Mouse (Mus musculus) limb, embryonic 14.5 days (tissue): ENCODE measurements around the gene Stra8. TPM values are rescaled to one million over a fixed set of nuclear protein-coding genes. Genes with fewer than 3 reads are reported as not detected.

Experiments used
- ATAC-seq: fragments of 200-750 bp; cut with Nextera tagmentation; 2 replicates; pipeline ENCODE4 v1.8.0; 2017; ENCODE audit warnings: low read depth, moderate number of reproducible peaks, moderate TSS enrichment; ENCODE audit not compliant: low FRiP score
- DNase-seq: peaks from one replicate; pipeline ENCODE4 v3.0.0-alpha.2; 2015; ENCODE audit warnings: low spot score
- H3K27ac ChIP-seq: fragments of 300-500 bp; sonication (generic); replicated peaks from 2 replicates; pipeline ENCODE4 v1.5.1; 2014; ENCODE audit warnings: low read depth, mild to moderate bottlenecking, low read length, moderate library complexity, mixed read lengths
- H3K27me3 ChIP-seq: fragments of 300-500 bp; sonication (generic); 2 replicates; pipeline ENCODE4 v1.6.1; 2014; ENCODE audit warnings: low read length, mixed read lengths; ENCODE audit not compliant: control insufficient read depth, insufficient read depth
- H3K36me3 ChIP-seq: fragments of 300-500 bp; sonication (generic); 2 replicates; pipeline ENCODE4 v1.6.1; 2014; ENCODE audit warnings: mild to moderate bottlenecking, low read length, moderate library complexity, mixed read lengths; ENCODE audit not compliant: control insufficient read depth, insufficient read depth
- H3K4me1 ChIP-seq: fragments of 300-500 bp; sonication (generic); 2 replicates; pipeline ENCODE4 v1.6.1; 2014; ENCODE audit warnings: antibody characterized with exemption, low read length, mixed read lengths; ENCODE audit not compliant: control insufficient read depth, insufficient read depth
- H3K4me2 ChIP-seq: fragments of 300-500 bp; sonication (generic); replicated peaks from 2 replicates; pipeline ENCODE4 v1.6.1; 2014; ENCODE audit warnings: low read depth, mild to moderate bottlenecking, low read length, moderate library complexity; ENCODE audit not compliant: severe bottlenecking
- H3K4me3 ChIP-seq: fragments of 300-500 bp; sonication (generic); replicated peaks from 2 replicates; pipeline ENCODE4 v1.5.1; 2014; ENCODE audit warnings: low read length
- H3K9ac ChIP-seq: fragments of 300-500 bp; sonication (generic); 2 replicates; pipeline ENCODE4 v1.6.1; 2014; ENCODE audit warnings: mild to moderate bottlenecking, low read depth, low read length, moderate library complexity; ENCODE audit not compliant: severe bottlenecking
- H3K9me3 ChIP-seq: fragments of 300-500 bp; sonication (generic); 2 replicates; pipeline ENCODE4 v1.6.1; 2016; ENCODE audit warnings: low read length; ENCODE audit not compliant: control insufficient read depth
- POLR2A ChIP-seq: fragments of 200-500 bp; IDR thresholded peaks from 2 replicates; pipeline ENCODE4 v1.8.0; 2012; ENCODE audit warnings: inconsistent platforms, mild to moderate bottlenecking, moderate library complexity, borderline replicate concordance; ENCODE audit not compliant: insufficient read depth, insufficient read length; ENCODE audit errors: extremely low read depth
- WGBS: fragments of 180-500 bp; shearing (Covaris S2); extraction: QIAGEN DNeasy Blood & Tissue Kit; methylation state at CpG from one replicate; pipeline ENCODE4 v1.1.7; 2014; 5-methylcytosine and 5-hydroxymethylcytosine counted together
- polyA plus RNA-seq, 2 experiments: library from polyadenylated mRNA; depleted of rRNA in 1 of 2; stranded (reverse) in 1 of 2; unstranded in 1 of 2; fragments of >200 nt; fragmentation: Nextera tagmentation in 1 of 2; extraction: Ambion mirVana in 1 of 2; gene quantifications; 2 replicates each; pipeline versions ENCODE4 v1.2.1 to v1.2.3; 2012 to 2014

The Stra8 gene
- polyA plus RNA-seq (2012; rRNA removed) = 0.05 TPM in 1 of 2 replicates, not detected in the other
- polyA plus RNA-seq (2014; fragmentation: Nextera tagmentation; extraction: Ambion mirVana) = not detected in 2 replicates

DNA sequence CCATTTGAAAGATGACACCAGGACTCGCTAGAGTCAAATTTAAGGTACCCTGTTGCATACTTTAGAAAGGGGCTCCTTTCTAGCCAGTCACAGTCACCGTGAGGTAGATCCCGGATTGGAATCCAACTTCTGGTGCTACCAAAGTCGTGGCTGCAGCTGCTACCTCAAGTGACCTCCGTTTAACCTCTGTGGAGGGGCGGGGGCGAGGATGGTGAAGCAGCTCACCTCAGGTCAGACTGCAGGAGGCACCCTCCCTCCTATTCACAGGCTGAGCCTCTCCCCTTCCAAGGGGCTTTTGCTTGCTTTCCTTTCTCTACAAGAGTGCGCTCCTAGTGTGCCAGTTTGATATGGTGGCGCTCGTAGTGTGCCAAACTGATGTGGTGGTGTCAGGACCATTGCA is at the start of gene Stra8:
Gene Stra8, plus strand, starts transcription at position 208 of the 400 bp plus-strand sequence.
- Histone ChIP-seq H3K4me2 (no peak within 1 kb of the TSS), H3K4me1 (no peaks in the 10 kb centered on the region), H3K27me3 (no peaks in the 10 kb centered on the region), H3K4me3 (no peak within 1 kb of the TSS), H3K9ac (no peak within 1 kb of the TSS), H3K9me3 (no peaks in the 10 kb centered on the region), H3K27ac (no peak within 1 kb of the TSS), H3K36me3 (no peaks in the 10 kb centered on the region)
- DNase-seq (no peak), ATAC-seq (no peak)
- WGBS = 44% methylated on average over 10 of the region's 10 CpGs
- no peak for TF ChIP-seq POLR2A

DNA sequence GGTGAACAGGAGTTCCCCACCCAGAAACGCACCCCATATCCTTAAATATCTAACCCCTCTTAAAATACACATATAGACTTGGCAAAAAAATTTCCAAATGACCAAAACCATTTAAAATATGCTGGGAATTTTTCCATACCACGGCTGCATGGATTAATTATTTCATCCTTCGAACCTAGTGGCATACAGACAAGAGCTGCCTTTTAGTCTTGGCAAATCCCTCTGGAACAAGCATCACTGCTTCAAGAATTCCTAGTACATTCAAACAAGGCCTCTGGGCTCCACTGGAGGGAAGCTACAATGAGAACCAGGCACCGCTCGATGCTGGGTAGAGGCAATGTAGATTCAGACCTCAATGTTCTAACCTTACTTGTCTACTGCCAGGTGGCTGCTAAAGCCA is 49.2 kb upstream of the Stra8 start:
- peak overlapping the region; percentile 65 for H3K27ac ChIP-seq

DNA sequence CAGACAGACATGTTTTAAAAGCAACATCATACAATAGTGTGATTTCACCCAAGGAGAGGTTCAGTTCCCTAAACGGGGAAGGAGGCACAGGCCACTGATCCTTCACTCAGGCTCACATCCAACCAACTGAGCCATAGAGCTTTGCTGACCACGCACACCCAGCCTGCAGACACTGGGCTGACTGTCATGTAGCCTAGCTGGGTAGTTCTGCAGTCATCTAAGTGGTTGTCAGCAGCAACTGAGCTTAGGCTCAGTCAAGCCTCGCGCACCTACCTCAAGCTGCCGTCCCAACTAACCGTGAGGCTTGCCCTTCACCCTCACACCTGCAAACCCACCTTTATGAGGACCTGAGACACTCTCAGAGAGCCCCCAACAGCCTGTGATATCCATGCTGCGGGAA is 48.0 kb upstream of the Stra8 start:
- H3K36me3 ChIP-seq = 0 out of 2 replicates have a peak, but pooled peaks cover 12% of the 10 kb centered on the region
- DNase-seq (no peak), ATAC-seq (no peak; the same call in 1 of the 2 replicates)
- no peak for TF ChIP-seq POLR2A
- no peaks in the 10 kb centered on the region for H3K27me3 ChIP-seq
- H3K27ac ChIP-seq = 0 out of 2 replicates have a peak overlapping the region, but pooled peaks have one; percentile 19
- H3K4me1 ChIP-seq = peaks cover 14% of the 10 kb centered on the region
- no peaks in the 10 kb centered on the region for H3K9me3 ChIP-seq
- H3K9ac ChIP-seq = no peak overlapping the region
- no peak overlapping the region for H3K4me2 ChIP-seq
- no peak overlapping the region for H3K4me3 ChIP-seq
- WGBS = 90% methylated on average over 7 of the region's 7 CpGs

More for the DNA sequence above, 49.2 kb upstream of the Stra8 start:
- no peak overlapping the region for H3K4me3 ChIP-seq
- no peak for TF ChIP-seq POLR2A
- no peaks in the 10 kb centered on the region for H3K27me3 ChIP-seq
- H3K9me3 ChIP-seq = no peaks in the 10 kb centered on the region
- H3K4me2 ChIP-seq = no peak overlapping the region
- WGBS = 40% methylated on average over 5 of the region's 5 CpGs
- peaks cover 10% of the 10 kb centered on the region for H3K4me1 ChIP-seq
- ATAC-seq (no peak), DNase-seq (no peak)
- 0 out of 2 replicates have a peak, but pooled peaks cover 7% of the 10 kb centered on the region for H3K36me3 ChIP-seq
- H3K9ac ChIP-seq = no peak overlapping the region

DNA sequence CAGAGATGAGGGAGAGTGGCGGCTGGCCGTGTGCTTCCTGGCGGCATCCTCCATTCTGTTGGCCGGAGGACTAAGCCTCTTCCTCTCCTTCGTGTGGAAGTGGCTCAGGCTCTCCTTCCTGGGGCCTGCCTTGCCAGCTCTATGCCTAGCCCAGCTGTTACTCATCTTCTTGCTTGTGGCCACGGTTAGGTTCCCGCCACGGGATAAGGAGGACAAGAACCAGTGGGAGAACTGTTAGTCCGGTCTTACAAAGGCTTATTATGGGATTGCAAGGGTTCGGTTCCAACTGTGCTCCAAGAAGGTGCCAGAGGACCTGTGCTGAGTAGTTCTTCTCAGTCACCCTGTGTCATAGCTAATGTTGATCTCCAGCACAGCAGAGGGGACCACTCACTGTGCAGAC is 47.1 kb upstream of the Stra8 start:
- DNase-seq = no peak
- no peak overlapping the region for H3K4me3 ChIP-seq
- ATAC-seq = no peak
- no peaks in the 10 kb centered on the region for H3K27me3 ChIP-seq
- WGBS = 84% methylated on average over 10 of the region's 10 CpGs
- no peak for TF ChIP-seq POLR2A
- H3K36me3 ChIP-seq = 0 out of 2 replicates have a peak, but pooled peaks cover 12% of the 10 kb centered on the region
- H3K9me3 ChIP-seq = no peaks in the 10 kb centered on the region
- no peak overlapping the region for H3K9ac ChIP-seq
- H3K4me1 ChIP-seq = peaks cover 16% of the 10 kb centered on the region
- no peak overlapping the region for H3K4me2 ChIP-seq
- no peak overlapping the region for H3K27ac ChIP-seq

DNA sequence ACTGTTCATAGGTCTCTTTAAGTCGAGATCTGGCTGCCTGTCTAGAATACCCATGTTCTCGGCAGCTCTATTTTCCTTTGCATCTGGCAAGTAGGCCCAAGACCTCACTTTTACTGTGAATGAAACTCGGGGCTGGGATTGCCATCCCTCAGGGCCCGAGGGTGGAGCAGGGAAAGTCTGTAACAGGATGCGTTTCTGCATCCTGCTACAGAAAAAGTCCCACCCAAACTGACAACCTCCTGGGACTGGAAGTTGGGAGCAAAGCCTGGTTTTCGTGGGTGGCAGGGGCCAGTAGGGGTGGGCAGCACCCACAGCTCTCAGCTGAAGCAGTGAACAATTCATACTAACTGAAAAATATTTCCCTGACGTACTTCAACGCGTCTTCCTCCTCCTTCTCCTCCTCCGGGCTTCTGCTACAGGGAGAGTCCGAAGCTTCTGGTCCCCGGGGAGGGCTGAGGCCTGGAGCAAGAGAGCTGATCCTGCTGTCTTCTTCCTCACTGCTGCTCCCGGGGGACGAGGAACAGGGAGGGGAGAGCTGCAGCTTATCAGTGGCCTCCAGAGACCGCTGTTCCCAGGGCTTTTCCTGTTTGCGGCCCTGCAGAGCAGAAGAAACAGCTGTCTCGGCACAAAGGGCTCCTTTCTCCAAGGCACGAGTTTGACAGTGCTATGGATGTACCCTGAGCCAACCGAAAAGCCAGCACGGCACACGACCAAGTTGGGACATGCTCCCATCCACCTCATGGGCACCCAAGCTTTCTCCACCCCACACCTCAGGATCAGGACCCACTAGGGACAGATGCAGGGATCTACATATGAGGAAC is 45.7 kb upstream of the Stra8 start:
- no peak for ATAC-seq
- Histone ChIP-seq H3K27me3 (no peaks in the 10 kb centered on the region), H3K4me1 (peaks cover 19% of the 10 kb centered on the region), H3K9me3 (no peaks in the 10 kb centered on the region), H3K4me3 (no peak overlapping the region), H3K9ac (no peak overlapping the region), H3K4me2 (no peak overlapping the region), H3K27ac (0 out of 2 replicates have a peak overlapping the region, but pooled peaks have one; percentile 26), H3K36me3 (0 out of 2 replicates have a peak, but pooled peaks cover 12% of the 10 kb centered on the region)
- no peak for TF ChIP-seq POLR2A
- WGBS = 73% methylated on average over 21 of the region's 21 CpGs
- DNase-seq = no peak
